Comparison of ENCODE assay signal across 34 mouse cellular contexts in the genomic region with DNA sequence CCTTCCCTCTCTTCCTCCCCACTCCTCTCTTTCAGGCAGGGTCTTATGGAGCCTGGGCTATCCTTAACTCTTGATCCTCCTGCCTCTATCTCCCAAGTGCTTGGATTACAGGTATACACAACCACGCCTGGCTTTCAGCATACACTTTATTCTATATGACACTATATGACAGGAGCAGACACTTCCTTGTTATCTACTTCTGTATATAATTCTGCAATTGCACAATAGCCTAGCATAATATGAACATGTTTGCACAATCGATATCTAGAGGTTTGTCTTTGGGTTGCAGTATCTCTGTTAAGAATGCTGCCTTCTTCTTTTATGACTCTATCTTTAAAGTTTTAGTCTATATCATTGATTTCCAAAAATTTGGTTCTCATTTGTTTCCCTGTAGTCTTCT.
"Had no signal": no experiment of that assay in that cellular context is flagged by ENCODE, and none has a peak within 500 bp of the region (broad histone marks: within the 10 kb centered on the region; RNA-seq: fewer than 3 reads in every experiment).

No protein-coding gene starts in this region.

- DNase-seq: heart, postnatal 10 days; heart, postnatal 14 days; heart, postnatal 36 days; heart, postnatal 4 days; kidney, adult 11 months; kidney, adult 18-20 months; kidney, adult 2 months; kidney, adult 8-10 months; kidney, adult 9 months; kidney, postnatal 10 days; kidney, postnatal 14 days; kidney, postnatal 25 days; kidney, postnatal 36 days; kidney, postnatal 4 days; layer of hippocampus, adult 9-11 months; layer of hippocampus, postnatal 36 days had no signal

- H3K9ac ChIP-seq: heart, embryonic 13.5 days; heart, embryonic 15.5 days; hindbrain, embryonic 12.5 days; hindbrain, embryonic 13.5 days; hindbrain, embryonic 14.5 days; hindbrain, embryonic 15.5 days; intestine, embryonic 15.5 days; kidney, embryonic 15.5 days had no signal

- H3K9me3 ChIP-seq: heart, embryonic 10.5 days; heart, embryonic 13.5 days; heart, embryonic 15.5 days; hindbrain, embryonic 10.5 days; hindbrain, embryonic 12.5 days; hindbrain, embryonic 13.5 days; hindbrain, embryonic 15.5 days; intestine, embryonic 15.5 days; kidney, embryonic 15.5 days had no signal

- H3K4me3 ChIP-seq: heart, embryonic 10.5 days; heart, embryonic 13.5 days; heart, embryonic 15.5 days; hindbrain, embryonic 10.5 days; hindbrain, embryonic 12.5 days; hindbrain, embryonic 13.5 days; hindbrain, embryonic 15.5 days; intestine, embryonic 15.5 days; kidney, embryonic 15.5 days; layer of hippocampus, adult 2 months had no signal

- H3K27me3 ChIP-seq: heart, embryonic 13.5 days; heart, embryonic 15.5 days; hindbrain, embryonic 12.5 days; hindbrain, embryonic 13.5 days; hindbrain, embryonic 15.5 days; intestine, embryonic 15.5 days; kidney, embryonic 15.5 days had no signal

- H3K4me2 ChIP-seq: heart, embryonic 11.5 days; heart, embryonic 13.5 days; heart, embryonic 15.5 days; hindbrain, embryonic 12.5 days; hindbrain, embryonic 13.5 days; hindbrain, embryonic 14.5 days; hindbrain, embryonic 15.5 days; intestine, embryonic 15.5 days; kidney, embryonic 15.5 days had no signal

- H3K27ac ChIP-seq: heart, embryonic 10.5 days; heart, embryonic 13.5 days; heart, embryonic 15.5 days; hindbrain, embryonic 10.5 days; hindbrain, embryonic 12.5 days; hindbrain, embryonic 13.5 days; hindbrain, embryonic 14.5 days; hindbrain, embryonic 15.5 days; hindbrain, postnatal 0 days; intestine, embryonic 15.5 days; kidney, embryonic 15.5 days; kidney, postnatal 0 days; layer of hippocampus, adult 2 months had no signal

- ATAC-seq: hindbrain, embryonic 16.5 days; hindbrain, postnatal 0 days; inflammation-experienced regulatory T-cells, adult 6 months; intestine, embryonic 15.5 days; intestine, embryonic 16.5 days; intestine, postnatal 0 days had no signal

- H3K36me3 ChIP-seq: heart, embryonic 10.5 days; heart, embryonic 13.5 days; heart, embryonic 15.5 days; hindbrain, embryonic 10.5 days; hindbrain, embryonic 12.5 days; hindbrain, embryonic 13.5 days; hindbrain, embryonic 15.5 days; intestine, embryonic 15.5 days; kidney, embryonic 15.5 days had no signal

- H3K4me1 ChIP-seq: heart, embryonic 10.5 days; heart, embryonic 13.5 days; heart, embryonic 15.5 days; hindbrain, embryonic 10.5 days; intestine, embryonic 15.5 days; kidney, embryonic 15.5 days had no signal
